ENCODE assay signal across 27 mouse cellular contexts in genomic region chr5:128761118-128761517, GRCm38 (mm10). TPM values are rescaled to one million over a fixed set of nuclear protein-coding genes. Genes with fewer than 3 reads are reported as not detected.
DNase-seq lines count a peak whose midpoint lies in the region; ATAC-seq and TF ChIP-seq lines count a peak whose summit lies in the region.
"Had no signal": no experiment of that assay in that cellular context is flagged by ENCODE, and none has a peak within 500 bp of the region (broad histone marks: within the 10 kb centered on the region; RNA-seq: fewer than 3 reads in every experiment).

No protein-coding gene starts in this region.

- no peak overlapping the region for H3K9ac ChIP-seq in midbrain, embryonic 15.5 days
- no peak overlapping the region for H3K9ac ChIP-seq in intestine, postnatal 0 days (ENCODE audit: low read depth, low read length)
- H3K9ac ChIP-seq: embryonic facial prominence, embryonic 12.5 days; heart, embryonic 15.5 days; limb, embryonic 15.5 days; liver, embryonic 15.5 days had no signal

- H3K4me1 ChIP-seq in midbrain, embryonic 10.5 days = peaks cover 11% of the 10 kb centered on the region
- no peaks in the 10 kb centered on the region for H3K4me1 ChIP-seq in midbrain, embryonic 15.5 days
- H3K4me1 ChIP-seq in limb, embryonic 10.5 days = peaks cover 14% of the 10 kb centered on the region
- H3K4me1 ChIP-seq in intestine, postnatal 0 days (replicated peaks; ENCODE audit: control insufficient read depth, insufficient read depth, low read length) = no peaks in the 10 kb centered on the region
- H3K4me1 ChIP-seq: embryonic facial prominence, embryonic 12.5 days; heart, embryonic 15.5 days; limb, embryonic 15.5 days; liver, embryonic 15.5 days had no signal

- H3K4me2 ChIP-seq in midbrain, embryonic 15.5 days = no peak overlapping the region
- no peak overlapping the region for H3K4me2 ChIP-seq in intestine, postnatal 0 days (replicated peaks; ENCODE audit: low read depth)
- H3K4me2 ChIP-seq: embryonic facial prominence, embryonic 12.5 days; heart, embryonic 15.5 days; limb, embryonic 15.5 days; liver, embryonic 15.5 days had no signal

- H3K9me3 ChIP-seq in midbrain, embryonic 10.5 days (replicated peaks) = no peaks in the 10 kb centered on the region; the same call in 1 of the 2 replicates
- no peaks in the 10 kb centered on the region for H3K9me3 ChIP-seq in midbrain, embryonic 15.5 days
- no peaks in the 10 kb centered on the region for H3K9me3 ChIP-seq in limb, embryonic 10.5 days (replicated peaks)
- no peaks in the 10 kb centered on the region for H3K9me3 ChIP-seq in intestine, postnatal 0 days (ENCODE audit: control insufficient read depth)
- H3K9me3 ChIP-seq: embryonic facial prominence, embryonic 12.5 days; heart, embryonic 15.5 days; limb, embryonic 15.5 days; liver, embryonic 15.5 days had no signal

- H3K27ac ChIP-seq in midbrain, embryonic 10.5 days (replicated peaks) = peak overlapping the region; percentile 50; the same call in 1 of the 2 replicates
- H3K27ac ChIP-seq in midbrain, embryonic 15.5 days = no peak overlapping the region
- H3K27ac ChIP-seq in limb, embryonic 10.5 days = no peak overlapping the region
- no peak overlapping the region for H3K27ac ChIP-seq in intestine, postnatal 0 days (ENCODE audit: low read depth, low read length)
- H3K27ac ChIP-seq: embryonic facial prominence, embryonic 12.5 days; heart, embryonic 15.5 days; limb, embryonic 15.5 days; liver, embryonic 15.5 days had no signal

- no peak for ATAC-seq in midbrain, embryonic 15.5 days (replicated peaks)
- ATAC-seq in intestine, postnatal 0 days = no peak
- ATAC-seq: activated CD4-positive, CD25-positive, alpha-beta regulatory T cell, adult 4 months; forebrain, embryonic 14.5 days; inflammation-experienced regulatory T-cells, adult 6 months; Patski had no signal

- H3K27me3 ChIP-seq in midbrain, embryonic 10.5 days (ENCODE audit: low read depth, poor library complexity, severe bottlenecking) = no peaks in the 10 kb centered on the region
- H3K27me3 ChIP-seq in midbrain, embryonic 15.5 days (replicated peaks) = no peaks in the 10 kb centered on the region
- no peaks in the 10 kb centered on the region for H3K27me3 ChIP-seq in limb, embryonic 10.5 days (ENCODE audit: low read depth, poor library complexity, severe bottlenecking)
- H3K27me3 ChIP-seq in intestine, postnatal 0 days (replicated peaks; ENCODE audit: control insufficient read depth, insufficient read depth, low read length) = no peaks in the 10 kb centered on the region
- H3K27me3 ChIP-seq: embryonic facial prominence, embryonic 12.5 days; heart, embryonic 15.5 days; limb, embryonic 15.5 days; liver, embryonic 15.5 days; Patski had no signal

- 58% methylated on average over 8 of the region's 8 CpGs for WGBS in midbrain, embryonic 10.5 days
- WGBS in midbrain, embryonic 15.5 days = 70% methylated on average over 8 of the region's 8 CpGs
- WGBS in limb, embryonic 10.5 days = 22% methylated on average over 8 of the region's 8 CpGs
- WGBS in intestine, postnatal 0 days = 49% methylated on average over 8 of the region's 8 CpGs

- no peak for DNase-seq in midbrain, embryonic 10.5 days (ENCODE audit: low spot score)
- DNase-seq in embryo, embryonic 10 days (ENCODE audit: low spot score) = peak; percentile 66
- peak; percentile 39 for DNase-seq in limb, embryonic 10.5 days (ENCODE audit: low spot score)
- DNase-seq in right cerebral cortex, postnatal 25 days = no peak
- DNase-seq in cerebellum, adult 9-11 months = no peak
- DNase-seq: adrenal gland, postnatal 10 days; cerebellum, postnatal 25 days; gastrocnemius, postnatal 14 days; heart, adult 18-20 months; kidney, adult 8-10 months; kidney, postnatal 25 days; layer of hippocampus, adult 9-11 months; thymus, postnatal 4 days had no signal

- H3K36me3 ChIP-seq in midbrain, embryonic 10.5 days = no peaks in the 10 kb centered on the region
- 0 out of 2 replicates have a peak, but pooled peaks cover 3% of the 10 kb centered on the region for H3K36me3 ChIP-seq in midbrain, embryonic 15.5 days (replicated peaks)
- H3K36me3 ChIP-seq in limb, embryonic 10.5 days = no peaks in the 10 kb centered on the region
- H3K36me3 ChIP-seq in intestine, postnatal 0 days (ENCODE audit: control insufficient read depth, insufficient read depth) = no peaks in the 10 kb centered on the region
- H3K36me3 ChIP-seq: embryonic facial prominence, embryonic 12.5 days; heart, embryonic 15.5 days; limb, embryonic 15.5 days; liver, embryonic 15.5 days had no signal

- no peak overlapping the region for H3K4me3 ChIP-seq in midbrain, embryonic 10.5 days
- no peak overlapping the region for H3K4me3 ChIP-seq in midbrain, embryonic 15.5 days
- H3K4me3 ChIP-seq in limb, embryonic 10.5 days = no peak overlapping the region
- H3K4me3 ChIP-seq in intestine, postnatal 0 days (ENCODE audit: low read depth, low read length) = no peak overlapping the region
- H3K4me3 ChIP-seq: embryonic facial prominence, embryonic 12.5 days; heart, embryonic 15.5 days; limb, embryonic 15.5 days; liver, embryonic 15.5 days had no signal

- no peak for TF ChIP-seq CTCF in intestine, postnatal 0 days (IDR thresholded peaks at IDR 0.05; ENCODE audit: low read depth)

RNA-seq across cellular contexts. Expression of gene Piwil1, which starts 58.8 kb away (rescaled TPM):
- polyA plus RNA-seq in midbrain, embryonic 10.5 days (2016; fragmentation: Nextera tagmentation; extraction: Ambion mirVana) = 0.19 TPM in 1 of 2 replicates, not detected in the other
- polyA plus RNA-seq in midbrain, embryonic 15.5 days (2015; fragmentation: Nextera tagmentation; extraction: Ambion mirVana) = 0.34 and 0.40 TPM in 2 replicates
- polyA plus RNA-seq in limb, embryonic 10.5 days (2016; fragmentation: Nextera tagmentation; extraction: Ambion mirVana) = not detected in 2 replicates
- polyA plus RNA-seq in intestine, postnatal 0 days (2015; fragmentation: Nextera tagmentation; extraction: Ambion mirVana) = not detected in 2 replicates
- polyA plus RNA-seq: C2C12; forebrain, embryonic 14.5 days; heart, embryonic 15.5 days; inflammation-experienced regulatory T-cells, adult 6 months; limb, embryonic 15.5 days; liver, embryonic 15.5 days; lung, embryonic 16.5 days; Patski; spleen, adult 2 months; stomach, embryonic 14.5 days had no signal

Comparison
In these comparisons a context has a peak if more than half of its experiments do, and no peak if none do; other contexts are left out.
1. DNase-seq: peak in embryo, embryonic 10 days (single experiment) and limb, embryonic 10.5 days (single experiment); none in midbrain, embryonic 10.5 days (single experiment), right cerebral cortex, postnatal 25 days (single experiment) and cerebellum, adult 9-11 months (single experiment).